ENCODE assay signal across 12 mouse cellular contexts in genomic region chr6:54165246-54165645, GRCm38 (mm10).
"Had no signal": no experiment of that assay in that cellular context is flagged by ENCODE, and none has a peak within 500 bp of the region (broad histone marks: within the 10 kb centered on the region; RNA-seq: fewer than 3 reads in every experiment).

No protein-coding gene starts in this region.

- H3K9ac ChIP-seq: heart, embryonic 13.5 days; heart, embryonic 15.5 days; hindbrain, embryonic 12.5 days; hindbrain, embryonic 14.5 days; kidney, embryonic 15.5 days; limb, embryonic 13.5 days; limb, embryonic 15.5 days; liver, embryonic 12.5 days; liver, embryonic 14.5 days had no signal

- H3K4me3 ChIP-seq: heart, embryonic 13.5 days; heart, embryonic 15.5 days; hindbrain, embryonic 10.5 days; hindbrain, embryonic 12.5 days; kidney, embryonic 15.5 days; limb, embryonic 13.5 days; limb, embryonic 15.5 days; liver, embryonic 12.5 days had no signal

- H3K4me2 ChIP-seq: heart, embryonic 11.5 days; heart, embryonic 13.5 days; heart, embryonic 15.5 days; hindbrain, embryonic 12.5 days; hindbrain, embryonic 14.5 days; kidney, embryonic 15.5 days; limb, embryonic 13.5 days; limb, embryonic 15.5 days; liver, embryonic 12.5 days had no signal

- H3K9me3 ChIP-seq: heart, embryonic 13.5 days; heart, embryonic 15.5 days; hindbrain, embryonic 10.5 days; hindbrain, embryonic 12.5 days; kidney, embryonic 15.5 days; limb, embryonic 13.5 days; limb, embryonic 15.5 days; liver, embryonic 12.5 days had no signal

- ATAC-seq: liver, embryonic 12.5 days had no signal

- H3K27ac ChIP-seq: heart, embryonic 13.5 days; heart, embryonic 15.5 days; hindbrain, embryonic 10.5 days; hindbrain, embryonic 12.5 days; hindbrain, embryonic 14.5 days; kidney, embryonic 15.5 days; kidney, postnatal 0 days; limb, embryonic 13.5 days; limb, embryonic 15.5 days; liver, embryonic 12.5 days; liver, embryonic 14.5 days had no signal

- H3K4me1 ChIP-seq: heart, embryonic 15.5 days had no signal

- H3K36me3 ChIP-seq: heart, embryonic 13.5 days; heart, embryonic 15.5 days; hindbrain, embryonic 10.5 days; hindbrain, embryonic 12.5 days; kidney, embryonic 15.5 days; limb, embryonic 13.5 days; limb, embryonic 15.5 days; liver, embryonic 12.5 days had no signal

- H3K27me3 ChIP-seq: heart, embryonic 13.5 days; heart, embryonic 15.5 days; limb, embryonic 13.5 days; liver, embryonic 12.5 days had no signal
